Mouse (Mus musculus) limb, embryonic 12.5 days (tissue): ENCODE data around the gene Etv5. TPM values are rescaled to one million over a fixed set of nuclear protein-coding genes. Genes with fewer than 3 reads are reported as not detected.

Experiments used
- ATAC-seq: fragments of 200-750 bp; cut with Nextera tagmentation; 2 replicates; pipeline ENCODE4 v1.8.0; 2017; ENCODE audit warnings: low read depth, moderate TSS enrichment; ENCODE audit not compliant: insufficient number of reproducible peaks, insufficient read depth, low FRiP score, low TSS enrichment
- H3K27ac ChIP-seq: fragments of 300-500 bp; sonication (generic); 2 replicates; pipeline ENCODE4 v1.5.1; 2016; ENCODE audit warnings: mild to moderate bottlenecking, moderate library complexity
- H3K27me3 ChIP-seq: fragments of 300-500 bp; sonication (generic); 2 replicates; pipeline ENCODE4 v1.6.1; 2016; ENCODE audit warnings: mild to moderate bottlenecking, moderate library complexity
- H3K36me3 ChIP-seq: fragments of 300-500 bp; sonication (generic); 2 replicates; pipeline ENCODE4 v1.6.1; 2016; ENCODE audit warnings: mild to moderate bottlenecking, moderate library complexity
- H3K4me1 ChIP-seq: fragments of 300-500 bp; sonication (generic); replicated peaks from 2 replicates; pipeline ENCODE4 v1.6.1; 2016
- H3K4me2 ChIP-seq: fragments of 300-500 bp; sonication (generic); 2 replicates; pipeline ENCODE4 v1.6.1; 2016; ENCODE audit warnings: mild to moderate bottlenecking, moderate library complexity
- H3K4me3 ChIP-seq: fragments of 300-500 bp; sonication (generic); replicated peaks from 2 replicates; pipeline ENCODE4 v1.5.1; 2016; ENCODE audit warnings: mild to moderate bottlenecking
- H3K9ac ChIP-seq: fragments of 300-500 bp; sonication (generic); replicated peaks from 2 replicates; pipeline ENCODE4 v1.6.1; 2016; ENCODE audit warnings: mild to moderate bottlenecking, moderate library complexity
- H3K9me3 ChIP-seq: fragments of 300-500 bp; sonication (generic); 2 replicates; pipeline ENCODE4 v1.6.1; 2016; ENCODE audit warnings: mild to moderate bottlenecking, moderate library complexity
- WGBS: fragments of 180-500 bp; shearing (Covaris S2); methylation state at CpG from one replicate; pipeline ENCODE4 v1.1.7; 2016; 5-methylcytosine and 5-hydroxymethylcytosine counted together
- polyA plus RNA-seq: library from polyadenylated mRNA; unstranded; fragments of >200 nt; fragmentation: Nextera tagmentation; extraction: Ambion mirVana; gene quantifications from 2 replicates; pipeline ENCODE4 v1.2.1, GENCODE M21; 2016

The Etv5 gene
- polyA plus RNA-seq, 1 experiment from 2014 or later, result 37.6 TPM

GRCm38 (mm10) chr16:22429377-22429776 is 10.1 kb downstream of the Etv5 start:
- Histone ChIP-seq H3K4me2 (peak overlapping the region; percentile 48), H3K27me3 (no peaks in the 10 kb centered on the region), H3K9me3 (no peaks in the 10 kb centered on the region), H3K27ac (peak overlapping the region; percentile 75), H3K36me3 (peaks cover 17% of the 10 kb centered on the region), H3K4me3 (no peak overlapping the region), H3K4me1 (peaks cover 36% of the 10 kb centered on the region), H3K9ac (no peak overlapping the region)
- WGBS, result 27% methylated on average over 8 of the region's 8 CpGs
- no peak for ATAC-seq

GRCm38 (mm10) chr16:22428853-22429341 is 10.6 kb downstream of the Etv5 start:
- H3K36me3 ChIP-seq, result peaks cover 22% of the 10 kb centered on the region
- H3K4me1 ChIP-seq, result peaks cover 32% of the 10 kb centered on the region
- H3K27ac ChIP-seq, result peak overlapping the region; percentile 75
- H3K4me3 ChIP-seq, result no peak overlapping the region
- H3K9ac ChIP-seq, result no peak overlapping the region
- ATAC-seq, result peak; percentile 80
- 12% methylated on average over 9 of the region's 9 CpGs for WGBS
- peak overlapping the region; percentile 48 for H3K4me2 ChIP-seq
- H3K9me3 ChIP-seq, result no peaks in the 10 kb centered on the region
- H3K27me3 ChIP-seq, result no peaks in the 10 kb centered on the region

DNA sequence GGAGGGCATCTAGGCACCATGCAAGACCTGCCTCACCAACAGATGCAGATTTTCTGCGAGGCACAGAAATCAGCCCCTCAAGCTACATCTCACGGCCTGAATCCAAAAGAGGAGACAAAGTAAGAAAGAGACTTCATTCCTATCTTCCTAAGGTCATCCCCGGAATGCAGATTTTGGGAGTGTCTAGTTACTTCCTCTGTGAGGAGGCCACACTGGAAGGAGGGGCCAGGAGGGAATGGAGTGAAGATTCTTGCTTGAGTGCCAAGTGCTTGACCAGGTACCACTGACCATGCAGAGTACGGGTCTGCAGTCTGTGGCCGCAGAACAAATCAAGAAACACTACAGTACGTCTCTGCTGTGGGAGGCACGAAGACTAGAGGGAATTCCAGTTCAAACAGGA is 12.7 kb downstream of the Etv5 start:
- H3K27ac ChIP-seq, result no peak overlapping the region
- no peaks in the 10 kb centered on the region for H3K9me3 ChIP-seq
- WGBS, result 87% methylated on average over 7 of the region's 7 CpGs
- H3K36me3 ChIP-seq, result peaks cover 25% of the 10 kb centered on the region
- H3K4me3 ChIP-seq, result no peak overlapping the region
- H3K9ac ChIP-seq, result no peak overlapping the region
- H3K4me2 ChIP-seq, result no peak overlapping the region
- no peaks in the 10 kb centered on the region for H3K27me3 ChIP-seq
- ATAC-seq, result no peak
- peaks cover 29% of the 10 kb centered on the region for H3K4me1 ChIP-seq

- Histone ChIP-seq H3K36me3 (peaks cover 40% of the 10 kb centered on the region), H3K27me3 (no peaks in the 10 kb centered on the region), H3K27ac (no peak overlapping the region), H3K4me1 (no peaks in the 10 kb centered on the region), H3K4me3 (no peak overlapping the region), H3K9ac (no peak overlapping the region), H3K4me2 (no peak overlapping the region), H3K9me3 (no peaks in the 10 kb centered on the region)
- no peak for ATAC-seq
- 83% methylated on average over 5 of the region's 5 CpGs for WGBS
Observed at GRCm38 (mm10) chr16:22422256-22422655, 17.3 kb downstream of the Etv5 start.

- H3K27ac ChIP-seq, result no peak overlapping the region
- peaks cover 2% of the 10 kb centered on the region; the same call in 1 of the 2 replicates for H3K4me1 ChIP-seq
- no peak overlapping the region for H3K4me3 ChIP-seq
- no peaks in the 10 kb centered on the region for H3K9me3 ChIP-seq
- 93% methylated on average over 7 of the region's 7 CpGs for WGBS
- H3K36me3 ChIP-seq, result peaks cover 17% of the 10 kb centered on the region; the same call in 1 of the 2 replicates
- no peak overlapping the region for H3K4me2 ChIP-seq
- no peak overlapping the region for H3K9ac ChIP-seq
- ATAC-seq, result no peak
- no peaks in the 10 kb centered on the region for H3K27me3 ChIP-seq
Observed at GRCm38 (mm10) chr16:22417931-22418330, 21.6 kb downstream of the Etv5 start.

DNA sequence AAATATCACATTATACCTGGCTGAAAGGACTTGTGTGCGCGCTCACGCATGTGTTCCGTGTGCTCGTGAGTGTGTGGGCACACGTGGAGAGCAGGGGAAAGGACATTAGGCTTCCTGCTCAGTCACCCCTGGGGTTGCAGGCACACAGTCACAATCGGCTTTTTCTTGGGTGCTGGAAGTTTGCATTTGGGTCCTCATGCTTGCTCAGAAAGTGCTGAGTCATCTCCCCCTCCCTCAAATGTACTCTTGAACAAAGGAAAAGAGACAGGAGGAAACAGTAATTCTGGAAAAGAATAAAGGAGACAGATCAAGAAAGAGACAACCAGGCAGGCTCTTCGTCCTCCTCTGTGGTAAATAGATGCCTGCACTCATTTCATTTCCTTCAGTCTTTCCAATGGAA is 22.5 kb downstream of the Etv5 start:
- ATAC-seq, result no peak
- no peak overlapping the region for H3K9ac ChIP-seq
- H3K4me3 ChIP-seq, result no peak overlapping the region
- no peak overlapping the region for H3K27ac ChIP-seq
- peaks cover 17% of the 10 kb centered on the region; the same call in 1 of the 2 replicates for H3K36me3 ChIP-seq
- peaks cover 11% of the 10 kb centered on the region for H3K4me1 ChIP-seq
- no peaks in the 10 kb centered on the region for H3K27me3 ChIP-seq
- WGBS, result 88% methylated on average over 8 of the region's 8 CpGs
- no peak overlapping the region for H3K4me2 ChIP-seq
- no peaks in the 10 kb centered on the region for H3K9me3 ChIP-seq

- H3K9me3 ChIP-seq, result no peaks in the 10 kb centered on the region
- no peak overlapping the region for H3K4me2 ChIP-seq
- H3K4me1 ChIP-seq, result peaks cover 15% of the 10 kb centered on the region
- H3K9ac ChIP-seq, result no peak overlapping the region
- H3K27ac ChIP-seq, result no peak overlapping the region
- H3K4me3 ChIP-seq, result no peak overlapping the region
- H3K27me3 ChIP-seq, result no peaks in the 10 kb centered on the region
- ATAC-seq, result no peak
- H3K36me3 ChIP-seq, result peaks cover 17% of the 10 kb centered on the region
- WGBS, result 72% methylated on average over 6 of the region's 6 CpGs
Observed at GRCm38 (mm10) chr16:22416140-22416848, 23.2 kb downstream of the Etv5 start.

- no peak overlapping the region for H3K4me3 ChIP-seq
- no peak for ATAC-seq
- peaks cover 24% of the 10 kb centered on the region for H3K36me3 ChIP-seq
- H3K9me3 ChIP-seq, result no peaks in the 10 kb centered on the region
- H3K27me3 ChIP-seq, result no peaks in the 10 kb centered on the region
- peaks cover 15% of the 10 kb centered on the region for H3K4me1 ChIP-seq
- WGBS, result 92% methylated on average over 9 of the region's 9 CpGs
- no peak overlapping the region for H3K4me2 ChIP-seq
- no peak overlapping the region for H3K27ac ChIP-seq
- H3K9ac ChIP-seq, result no peak overlapping the region
Observed at GRCm38 (mm10) chr16:22414205-22414754, 25.2 kb downstream of the Etv5 start.

DNA sequence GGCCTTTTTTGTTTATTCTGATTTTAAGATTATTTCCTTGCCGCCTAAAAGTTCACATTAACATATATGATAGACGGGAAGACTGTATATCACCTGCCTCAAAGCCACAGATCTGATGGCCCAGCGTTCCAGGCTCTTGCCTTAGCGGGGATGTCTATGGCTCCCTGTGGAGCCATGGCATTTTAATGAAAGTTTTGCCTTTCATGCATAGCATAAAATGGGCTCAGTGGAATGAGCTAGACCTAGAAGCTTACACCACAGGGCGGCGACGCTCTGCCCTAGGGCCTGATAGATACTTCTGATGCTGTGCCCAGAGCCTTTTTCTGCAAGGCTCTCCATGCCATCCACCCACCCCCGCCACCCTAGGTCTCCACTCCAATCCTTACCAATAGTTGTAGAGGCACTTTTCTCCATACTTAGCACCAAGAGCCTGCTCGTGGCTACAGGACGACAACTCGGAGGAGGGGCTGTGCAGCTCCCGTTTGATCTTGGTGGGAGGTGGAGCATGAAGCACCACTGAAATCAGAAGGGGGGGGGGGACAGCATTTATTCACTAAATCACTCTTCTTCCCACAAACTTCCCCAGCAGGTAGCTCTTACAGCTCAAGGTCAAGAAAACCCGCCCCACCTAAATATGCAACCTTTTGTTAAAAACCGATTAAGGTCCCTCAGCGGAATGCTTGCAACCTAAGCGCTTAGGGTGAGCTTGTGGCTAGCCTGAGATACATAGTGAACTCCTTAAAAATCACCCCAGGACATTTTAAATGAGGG is 26.9 kb downstream of the Etv5 start:
- WGBS, result 47% methylated on average over 16 of the region's 16 CpGs
- Histone ChIP-seq H3K4me1 (peaks cover 15% of the 10 kb centered on the region), H3K27ac (0 out of 2 replicates have a peak overlapping the region, but pooled peaks have one; percentile 36), H3K27me3 (no peaks in the 10 kb centered on the region), H3K4me3 (no peak overlapping the region), H3K9me3 (no peaks in the 10 kb centered on the region), H3K36me3 (peaks cover 13% of the 10 kb centered on the region), H3K4me2 (no peak overlapping the region), H3K9ac (no peak overlapping the region)
- no peak for ATAC-seq

DNA sequence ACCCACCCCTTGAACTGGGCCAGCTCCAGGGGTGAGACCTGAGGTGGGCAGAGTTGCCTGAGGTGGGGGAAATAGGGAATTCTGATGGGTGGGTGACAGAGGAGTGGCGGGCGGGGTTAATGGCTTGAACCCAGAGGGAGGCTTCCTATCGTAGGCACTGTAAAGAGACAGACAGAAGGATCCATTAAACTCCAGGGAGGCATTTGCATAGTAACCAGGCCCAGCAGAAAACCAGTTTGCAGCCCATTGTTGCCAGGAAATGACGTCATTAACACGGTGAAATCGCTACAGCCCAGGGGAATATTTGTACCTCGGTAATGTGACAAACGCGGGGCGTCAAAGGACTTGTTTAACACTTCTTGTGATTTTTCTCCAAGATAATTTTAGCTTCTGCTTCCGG is 27.8 kb downstream of the Etv5 start:
- 41% methylated on average over 11 of the region's 11 CpGs for WGBS
- Histone ChIP-seq H3K4me3 (no peak overlapping the region), H3K36me3 (peaks cover 12% of the 10 kb centered on the region), H3K27ac (no peak overlapping the region), H3K4me1 (peaks cover 15% of the 10 kb centered on the region), H3K27me3 (no peaks in the 10 kb centered on the region), H3K9ac (no peak overlapping the region), H3K4me2 (no peak overlapping the region), H3K9me3 (no peaks in the 10 kb centered on the region)
- ATAC-seq, result no peak

DNA sequence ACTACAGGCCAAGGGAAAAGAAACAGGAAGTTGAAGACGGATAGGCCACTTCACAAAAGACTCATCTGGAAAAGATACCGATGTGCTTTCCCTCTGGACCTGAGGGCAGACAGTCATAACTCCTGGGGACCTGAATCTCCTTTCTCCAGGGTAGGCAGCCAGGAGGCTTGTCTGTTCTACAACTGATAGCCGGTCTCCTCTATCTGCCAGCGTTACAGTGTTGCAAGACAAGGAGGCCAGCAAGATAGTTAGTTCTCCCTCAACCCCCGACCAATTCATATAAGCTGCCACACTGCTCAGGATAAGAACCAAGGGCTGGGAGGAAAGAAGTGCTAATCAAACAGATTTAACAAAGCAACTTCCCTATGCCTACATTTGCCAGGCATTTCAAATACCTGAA is 29.5 kb downstream of the Etv5 start:
- Histone ChIP-seq H3K27me3 (no peaks in the 10 kb centered on the region), H3K4me2 (no peak overlapping the region), H3K4me3 (no peak overlapping the region), H3K27ac (no peak overlapping the region), H3K4me1 (peaks cover 24% of the 10 kb centered on the region), H3K36me3 (peaks cover 18% of the 10 kb centered on the region), H3K9ac (no peak overlapping the region), H3K9me3 (no peaks in the 10 kb centered on the region)
- WGBS, result 87% methylated on average over 5 of the region's 5 CpGs
- no peak for ATAC-seq
